Mouse (Mus musculus): ENCODE data around the gene St5.

The St5 gene

GRCm38 (mm10) chr7:109636086-109636792 lies 67.2 kb downstream of the St5 start:
- no peak for DNase-seq

- no peak for DNase-seq
Observed at GRCm38 (mm10) chr7:109633404-109634085, 69.9 kb downstream of the St5 start.

GRCm38 (mm10) chr7:109631330-109631729 lies 72.1 kb downstream of the St5 start:
- DNase-seq = no peak

- no peak for DNase-seq
Observed at GRCm38 (mm10) chr7:109629871-109630778, 73.3 kb downstream of the St5 start.

- no peak for DNase-seq
Observed at GRCm38 (mm10) chr7:109628935-109629609, 74.3 kb downstream of the St5 start.

GRCm38 (mm10) chr7:109627851-109628250 lies 75.6 kb downstream of the St5 start:
- DNase-seq = no peak

- DNase-seq = no peak
Observed at GRCm38 (mm10) chr7:109622234-109622838, 81.1 kb downstream of the St5 start.

- DNase-seq = no peak
Observed at GRCm38 (mm10) chr7:109620967-109621366, 82.4 kb downstream of the St5 start.

- no peak for DNase-seq
Observed at GRCm38 (mm10) chr7:109620288-109620687, 83.1 kb downstream of the St5 start.

GRCm38 (mm10) chr7:109618721-109619120 lies 84.7 kb downstream of the St5 start:
- peak; percentile 45 for DNase-seq

GRCm38 (mm10) chr7:109617838-109618237 lies 85.6 kb downstream of the St5 start:
- peak; percentile 88 for DNase-seq

- peak; percentile 81 for DNase-seq
Observed at GRCm38 (mm10) chr7:109616034-109616979, 87.1 kb downstream of the St5 start.

GRCm38 (mm10) chr7:109615601-109616000 lies 87.8 kb downstream of the St5 start:
- no peak for DNase-seq

GRCm38 (mm10) chr7:109614939-109615338 lies 88.5 kb downstream of the St5 start:
- DNase-seq = no peak

- peak; percentile 23 for DNase-seq
Observed at GRCm38 (mm10) chr7:109613531-109614021, 89.8 kb downstream of the St5 start.

GRCm38 (mm10) chr7:109613051-109613450 lies 90.4 kb downstream of the St5 start:
- DNase-seq = no peak

GRCm38 (mm10) chr7:109612531-109612930 lies 90.9 kb downstream of the St5 start:
- DNase-seq = no peak

- no peak for DNase-seq
Observed at GRCm38 (mm10) chr7:109610348-109610747, 93.1 kb downstream of the St5 start.

GRCm38 (mm10) chr7:109609565-109610345 lies 93.7 kb downstream of the St5 start:
- no peak for DNase-seq

GRCm38 (mm10) chr7:109608831-109609230 lies 94.6 kb downstream of the St5 start:
- DNase-seq = no peak

Measured in cerebellum, adult 11 months (tissue).